Mouse (Mus musculus): ENCODE data around the gene Gm17467. TPM values are rescaled to one million over a fixed set of nuclear protein-coding genes. Genes with fewer than 3 reads are reported as not detected.
"Not testable (repeated sequence)": the region's sequence is repeated elsewhere in the genome, so short reads cannot be mapped to it uniquely, and the experiment has no call there.

The Gm17467 gene
- polyA plus RNA-seq (2012; fragmentation: generic; extraction: Trizol), result not detected
- long read RNA-seq, experiment 1, result 0 reads
- long read RNA-seq, experiment 2, result 0 reads

DNA sequence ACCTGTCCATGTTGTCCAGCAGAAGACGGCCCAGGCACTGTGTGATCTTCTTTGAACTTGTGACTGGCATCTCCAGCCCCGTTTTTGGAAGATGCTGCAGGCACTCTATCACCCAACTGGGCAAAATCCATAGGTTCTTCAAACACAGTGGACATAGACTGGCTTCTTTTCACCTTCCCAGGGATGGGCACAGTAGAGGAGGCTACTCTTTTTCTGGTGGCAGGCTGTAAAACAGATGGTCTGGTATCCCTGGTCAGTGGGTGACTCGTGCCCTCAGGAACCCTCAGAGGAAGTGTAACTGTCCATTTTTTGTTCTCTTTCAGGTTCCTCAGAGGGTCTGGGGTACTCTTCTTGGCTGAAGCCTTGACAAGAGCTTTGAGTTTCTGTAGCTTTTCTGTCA, at the start of gene Gm17467:
TSS of gene Gm17467 (minus strand) at position 101 of the 400 bp plus-strand sequence.
- H3K4me3 ChIP-seq (ENCODE audit: insufficient read depth, poor library complexity, severe bottlenecking); H3K79me2 ChIP-seq (ENCODE audit: control insufficient read depth, insufficient read depth); H3K79me3 ChIP-seq (ENCODE audit: low read depth); H3ac ChIP-seq (ENCODE audit: control insufficient read depth, insufficient read length, low read depth); H3K27me3 ChIP-seq (ENCODE audit: control insufficient read depth, insufficient read depth, insufficient read length); H3K36me3 ChIP-seq (ENCODE audit: control insufficient read depth, insufficient read depth): not testable (repeated sequence)

Other genes starting within 250 kb of the Gm17467 start
- gene Cldn34c2, start 123.1 kb downstream of the Gm17467 start, polyA plus RNA-seq (2012; fragmentation: generic; extraction: Trizol), result not detected
- 0.19 TPM for gene Cldn34c3, start 88.9 kb upstream of the Gm17467 start, polyA plus RNA-seq (2012; fragmentation: generic; extraction: Trizol)

Measured in C2C12 (cell line).